Mouse (Mus musculus) cerebellum, postnatal 25 days (tissue): ENCODE results near the gene Pld5.
A peak's percentile ranks its signal among the peaks of the same experiment; 100 is the strongest.
"Not testable (repeated sequence)": the region's sequence is repeated elsewhere in the genome, so short reads cannot be mapped to it uniquely, and the experiment has no call there.

Experiments used
- DNase-seq, 2 experiments: peaks; one replicate each; pipeline ENCODE4 v3.0.0; 2021; ENCODE audit warnings: mixed read lengths in 2 of 2

Pld5 gene

GRCm38 (mm10) chr1:176039923-176040322, 235.2 kb downstream of the Pld5 start:
- no peak for DNase-seq

GRCm38 (mm10) chr1:176036028-176036427, 239.1 kb downstream of the Pld5 start:
- DNase-seq, result peak in 1 of 2 experiments; percentile 4

- peak; percentile 61 to 78 for DNase-seq
Observed at GRCm38 (mm10) chr1:176034699-176035098, 240.4 kb downstream of the Pld5 start.

- DNase-seq, result peak in 1 of 2 experiments; percentile 2
Observed at GRCm38 (mm10) chr1:176033698-176034097, 241.4 kb downstream of the Pld5 start.

- DNase-seq, result no peak
Observed at GRCm38 (mm10) chr1:176029063-176029462, 246.0 kb downstream of the Pld5 start.

- DNase-seq, result no peak
Observed at GRCm38 (mm10) chr1:176028397-176028796, 246.7 kb downstream of the Pld5 start.

GRCm38 (mm10) chr1:176024501-176024900, 250.6 kb downstream of the Pld5 start:
- DNase-seq, result peak; percentile 69 to 78

GRCm38 (mm10) chr1:176018523-176018922, 256.6 kb downstream of the Pld5 start:
- no peak for DNase-seq

GRCm38 (mm10) chr1:176016076-176016475, 259.0 kb downstream of the Pld5 start:
- peak; percentile 65 to 67 for DNase-seq

GRCm38 (mm10) chr1:176013497-176014268, 261.4 kb downstream of the Pld5 start:
- no peak for DNase-seq

GRCm38 (mm10) chr1:176011535-176011934, 263.6 kb downstream of the Pld5 start:
- DNase-seq, result no peak

- peak; percentile 34 to 64 for DNase-seq
Observed at GRCm38 (mm10) chr1:176011072-176011471, 264.0 kb downstream of the Pld5 start.

GRCm38 (mm10) chr1:176008411-176008810, 266.7 kb downstream of the Pld5 start:
- peak in 1 of 2 experiments; percentile 10 for DNase-seq

- no peak for DNase-seq
Observed at GRCm38 (mm10) chr1:176000599-176000998, 274.5 kb downstream of the Pld5 start.

- DNase-seq, result peak in 1 of 2 experiments; percentile 43
Observed at GRCm38 (mm10) chr1:175997076-175997651, 277.9 kb downstream of the Pld5 start.

GRCm38 (mm10) chr1:175988912-175989311, 286.2 kb downstream of the Pld5 start:
- DNase-seq, result no peak

GRCm38 (mm10) chr1:175988448-175988847, 286.7 kb downstream of the Pld5 start:
- DNase-seq, result peak; percentile 45 to 47

GRCm38 (mm10) chr1:175979014-175979413, 296.1 kb downstream of the Pld5 start, which contains the start of gene Rbm8a2:
TSS of gene Rbm8a2 (minus strand) at chr1:175979114.
- not testable (repeated sequence) for DNase-seq

GRCm38 (mm10) chr1:175970710-175971109, 304.4 kb downstream of the Pld5 start:
- peak; percentile 45 to 68 for DNase-seq

GRCm38 (mm10) chr1:175967004-175967745, 307.9 kb downstream of the Pld5 start:
- peak; percentile 78 to 86 for DNase-seq

GRCm38 (mm10) chr1:175961786-175962185, 313.3 kb downstream of the Pld5 start:
- peak in 1 of 2 experiments; percentile 37 for DNase-seq

- DNase-seq, result peak in 1 of 2 experiments; percentile 15
Observed at GRCm38 (mm10) chr1:175950851-175951250, 324.3 kb downstream of the Pld5 start.

- no peak for DNase-seq
Observed at GRCm38 (mm10) chr1:175950421-175950820, 324.7 kb downstream of the Pld5 start.
